Comparison of ENCODE assay signal across 10 mouse cellular contexts in the genomic region with DNA sequence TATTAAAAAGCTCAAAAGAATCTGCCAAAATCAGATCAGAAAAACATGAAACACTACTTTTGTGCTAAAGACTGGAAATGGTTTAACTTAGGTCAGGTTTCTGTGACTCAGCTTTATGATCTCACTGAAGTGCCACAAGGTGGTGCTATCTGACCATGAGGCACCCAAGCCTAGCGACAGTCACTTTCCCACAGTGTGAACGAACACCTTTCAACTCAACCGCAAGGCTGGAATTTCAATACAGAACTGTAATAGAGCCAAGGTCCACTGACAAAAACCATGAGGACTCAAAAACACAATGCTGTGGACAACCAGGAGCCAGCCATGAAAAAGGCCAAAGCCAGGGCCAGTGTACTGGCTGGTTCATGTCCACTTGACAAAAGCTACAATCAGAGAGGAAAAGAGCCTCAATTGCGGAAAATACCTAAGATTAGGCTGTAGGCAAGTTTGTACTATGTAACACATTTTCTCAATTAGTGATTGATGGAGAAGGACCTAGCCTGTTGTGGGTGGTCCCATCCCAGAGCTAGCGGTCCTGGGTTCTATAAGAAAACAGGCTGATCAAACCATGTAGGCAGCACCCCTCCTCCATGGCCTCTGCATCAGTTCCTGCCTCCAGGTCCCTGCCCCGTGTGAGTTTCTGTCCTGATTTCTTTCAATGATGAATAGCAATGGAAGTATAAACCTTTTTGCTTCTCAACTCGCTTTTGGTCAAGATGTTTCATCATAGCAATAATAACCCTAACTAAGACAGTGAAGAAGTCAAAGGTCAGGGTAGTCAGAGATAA. TPM values are rescaled to one million over a fixed set of nuclear protein-coding genes. Genes with fewer than 3 reads are reported as not detected.
DNase-seq lines count a peak whose midpoint lies in the region; ATAC-seq and TF ChIP-seq lines count a peak whose summit lies in the region.
"Had no signal": no experiment of that assay in that cellular context is flagged by ENCODE, and none has a peak within 500 bp of the region (broad histone marks: within the 10 kb centered on the region; RNA-seq: fewer than 3 reads in every experiment).

No protein-coding gene starts in this region.

- no peak overlapping the region for H3K9ac ChIP-seq in kidney, embryonic 14.5 days (ENCODE audit: low read depth, low read length)
- no peak overlapping the region for H3K9ac ChIP-seq in ES-Bruce4 (ENCODE audit: low read depth, poor library complexity, severe bottlenecking)
- no peak overlapping the region for H3K9ac ChIP-seq in limb, embryonic 14.5 days (ENCODE audit: low read depth, low read length, severe bottlenecking)
- no peak overlapping the region for H3K9ac ChIP-seq in neural tube, embryonic 11.5 days (ENCODE audit: low read length)
- H3K9ac ChIP-seq: embryonic facial prominence, embryonic 15.5 days had no signal

- no peak; the same call in 1 of the 2 replicates for ATAC-seq in kidney, embryonic 14.5 days (ENCODE audit: low FRiP score, low TSS enrichment)
- peak; percentile 55; the same call in 1 of the 2 replicates for ATAC-seq in limb, embryonic 14.5 days (ENCODE audit: low FRiP score, low read depth)
- ATAC-seq in neural tube, embryonic 11.5 days (ENCODE audit: insufficient read depth, low FRiP score, low TSS enrichment): no peak

- 40% methylated on average over 7 of the region's 7 CpGs for WGBS in kidney, adult 2 months
- 57% methylated on average over 7 of the region's 7 CpGs for WGBS in kidney, embryonic 14.5 days
- 43% methylated on average over 7 of the region's 7 CpGs for WGBS in cerebellum, adult 2 months
- WGBS in limb, embryonic 14.5 days: 56% methylated on average over 7 of the region's 7 CpGs
- WGBS in neural tube, embryonic 11.5 days: 77% methylated on average over 7 of the region's 7 CpGs

- H3K9me3 ChIP-seq in kidney, embryonic 14.5 days (ENCODE audit: control insufficient read depth, low read length): no peaks in the 10 kb centered on the region
- H3K9me3 ChIP-seq in ES-Bruce4 (replicated peaks; ENCODE audit: control insufficient read depth, insufficient read depth, low read length, poor library complexity, severe bottlenecking): no peaks in the 10 kb centered on the region
- no peaks in the 10 kb centered on the region for H3K9me3 ChIP-seq in limb, embryonic 14.5 days (ENCODE audit: control insufficient read depth, low read length)
- no peaks in the 10 kb centered on the region for H3K9me3 ChIP-seq in neural tube, embryonic 11.5 days (ENCODE audit: control insufficient read depth, low read length)
- H3K9me3 ChIP-seq: embryonic facial prominence, embryonic 15.5 days; megakaryocyte, embryonic 14.5 days had no signal

- H3K4me2 ChIP-seq in kidney, embryonic 14.5 days (replicated peaks; ENCODE audit: low read depth, low read length): no peak overlapping the region
- no peak overlapping the region for H3K4me2 ChIP-seq in limb, embryonic 14.5 days (replicated peaks; ENCODE audit: low read depth, low read length, severe bottlenecking)
- no peak overlapping the region for H3K4me2 ChIP-seq in neural tube, embryonic 11.5 days (ENCODE audit: low read depth)
- H3K4me2 ChIP-seq: embryonic facial prominence, embryonic 15.5 days had no signal

- H3K4me3 ChIP-seq in kidney, adult 2 months (ENCODE audit: insufficient read depth, low read depth, low read length): no peak overlapping the region
- no peak overlapping the region for H3K4me3 ChIP-seq in kidney, embryonic 14.5 days (ENCODE audit: low read length)
- H3K4me3 ChIP-seq in ES-Bruce4 (ENCODE audit: low read depth, low read length): no peak overlapping the region
- H3K4me3 ChIP-seq in cerebellum, adult 2 months (replicated peaks; ENCODE audit: insufficient read depth, low read depth, low read length): no peak overlapping the region
- H3K4me3 ChIP-seq in limb, embryonic 14.5 days (replicated peaks; ENCODE audit: low read length): no peak overlapping the region
- H3K4me3 ChIP-seq in neural tube, embryonic 11.5 days (ENCODE audit: low read depth, low read length): no peak overlapping the region
- H3K4me3 ChIP-seq: embryonic facial prominence, embryonic 15.5 days; megakaryocyte, embryonic 14.5 days had no signal

- DNase-seq in kidney, adult 2 months: peak; percentile 73
- peak; percentile 53 to 62 for DNase-seq in cerebellum, adult 2 months
- DNase-seq in heart, postnatal 36 days: peak; percentile 48 to 50
- DNase-seq in limb, embryonic 14.5 days (ENCODE audit: low spot score): peak; percentile 58
- peak; percentile 40 for DNase-seq in neural tube, embryonic 11.5 days (ENCODE audit: low spot score)
- no peak for DNase-seq in frontal cortex, postnatal 14 days (ENCODE audit: low spot score in 2 of 2)

- no peak for TF ChIP-seq EP300 in ES-Bruce4 (IDR thresholded peaks at IDR 0.05; ENCODE audit: insufficient read depth, low read depth, low read length)

- H3K27me3 ChIP-seq in kidney, adult 2 months (replicated peaks; ENCODE audit: control insufficient read depth, insufficient read depth, low read length): no peaks in the 10 kb centered on the region
- no peaks in the 10 kb centered on the region for H3K27me3 ChIP-seq in kidney, embryonic 14.5 days (ENCODE audit: control insufficient read depth, insufficient read depth, low read length)
- no peaks in the 10 kb centered on the region for H3K27me3 ChIP-seq in ES-Bruce4 (ENCODE audit: control insufficient read depth, insufficient read depth, low read length, poor library complexity, severe bottlenecking)
- H3K27me3 ChIP-seq in cerebellum, adult 2 months (ENCODE audit: control insufficient read depth, insufficient read depth, low read length): no peaks in the 10 kb centered on the region
- no peaks in the 10 kb centered on the region for H3K27me3 ChIP-seq in limb, embryonic 14.5 days (ENCODE audit: control insufficient read depth, insufficient read depth, low read length)
- H3K27me3 ChIP-seq in neural tube, embryonic 11.5 days (ENCODE audit: control insufficient read depth, insufficient read depth, low read length): no peaks in the 10 kb centered on the region
- H3K27me3 ChIP-seq: embryonic facial prominence, embryonic 15.5 days; megakaryocyte, embryonic 14.5 days had no signal

- TF ChIP-seq CTCF in kidney, adult 2 months (conservative IDR thresholded peaks at IDR 0.05; ENCODE audit: insufficient read depth, insufficient read length, low read depth, low read length): peak; percentile 95
- peak; percentile 74 for TF ChIP-seq CTCF in ES-Bruce4 (IDR thresholded peaks at IDR 0.05; ENCODE audit: low read depth, low read length)
- TF ChIP-seq CTCF in cerebellum, adult 2 months (IDR thresholded peaks at IDR 0.05; ENCODE audit: borderline replicate concordance, insufficient read depth, low read depth, low read length): peak; percentile 96

- no peaks in the 10 kb centered on the region for H3K4me1 ChIP-seq in kidney, adult 2 months (ENCODE audit: control insufficient read depth, insufficient read depth, low read length)
- H3K4me1 ChIP-seq in kidney, embryonic 14.5 days (ENCODE audit: control insufficient read depth, insufficient read depth, low read length): no peaks in the 10 kb centered on the region
- peaks cover 1% of the 10 kb centered on the region for H3K4me1 ChIP-seq in ES-Bruce4 (ENCODE audit: control insufficient read depth, insufficient read depth, low read length)
- H3K4me1 ChIP-seq in cerebellum, adult 2 months (ENCODE audit: control insufficient read depth, insufficient read depth, low read length): peaks cover 2% of the 10 kb centered on the region; the same call in 1 of the 2 replicates
- H3K4me1 ChIP-seq in limb, embryonic 14.5 days (ENCODE audit: control insufficient read depth, insufficient read depth, low read length): no peaks in the 10 kb centered on the region
- H3K4me1 ChIP-seq in neural tube, embryonic 11.5 days (ENCODE audit: control insufficient read depth, insufficient read depth, low read length): no peaks in the 10 kb centered on the region

- TF ChIP-seq POLR2A in kidney, adult 2 months (IDR thresholded peaks at IDR 0.05; ENCODE audit: low read depth, low read length): no peak
- no peak for TF ChIP-seq POLR2A in ES-Bruce4 (IDR thresholded peaks at IDR 0.05; ENCODE audit: insufficient read depth, low read length)
- TF ChIP-seq POLR2A in cerebellum, adult 2 months (IDR thresholded peaks at IDR 0.05; ENCODE audit: borderline replicate concordance, insufficient read depth, low read length): no peak
- no peak for TF ChIP-seq POLR2A in limb, embryonic 14.5 days (IDR thresholded peaks at IDR 0.05; ENCODE audit: borderline replicate concordance, extremely low read depth, insufficient read depth, insufficient read length)

- H3K36me3 ChIP-seq in kidney, adult 2 months (ENCODE audit: control insufficient read depth, insufficient read depth, low read length): peaks cover 9% of the 10 kb centered on the region
- H3K36me3 ChIP-seq in kidney, embryonic 14.5 days (ENCODE audit: control insufficient read depth, insufficient read depth, low read length): peaks cover 73% of the 10 kb centered on the region
- H3K36me3 ChIP-seq in ES-Bruce4 (ENCODE audit: control insufficient read depth, insufficient read depth, low read length, poor library complexity, severe bottlenecking): peaks cover 77% of the 10 kb centered on the region
- H3K36me3 ChIP-seq in limb, embryonic 14.5 days (ENCODE audit: control insufficient read depth, insufficient read depth, low read length): peaks cover 86% of the 10 kb centered on the region
- H3K36me3 ChIP-seq in neural tube, embryonic 11.5 days (ENCODE audit: control insufficient read depth, insufficient read depth, low read length): peaks cover 6% of the 10 kb centered on the region

- intact Hi-C loops in heart, postnatal 36 days (cut with DNase I): loop anchor here (2.0 kb wide), 2 partner anchors 45 to 81 kb away; a partner anchor contains a TSS

- H3K27ac ChIP-seq in kidney, adult 2 months (ENCODE audit: insufficient read depth, low read depth, low read length): no peak overlapping the region
- no peak overlapping the region for H3K27ac ChIP-seq in kidney, embryonic 14.5 days (ENCODE audit: low read depth, low read length)
- H3K27ac ChIP-seq in ES-Bruce4 (ENCODE audit: insufficient read depth, low read length): no peak overlapping the region
- H3K27ac ChIP-seq in cerebellum, adult 2 months (ENCODE audit: insufficient read depth, low read length): no peak overlapping the region
- no peak overlapping the region for H3K27ac ChIP-seq in limb, embryonic 14.5 days (replicated peaks; ENCODE audit: low read depth, low read length)
- no peak overlapping the region for H3K27ac ChIP-seq in neural tube, embryonic 11.5 days (ENCODE audit: low read depth, low read length)
- H3K27ac ChIP-seq: embryonic facial prominence, embryonic 15.5 days had no signal

RNA-seq across cellular contexts. Expression of a gene that starts 18.1 kb away (rescaled TPM):
- polyA plus RNA-seq in kidney, adult 2 months (2012; rRNA removed): 5.0 and 5.5 TPM in 2 replicates
- 7.3 and 8.7 TPM in 2 replicates for polyA plus RNA-seq in kidney, embryonic 14.5 days (2014; fragmentation: Nextera tagmentation; extraction: Ambion mirVana)
- polyA plus RNA-seq in ES-Bruce4 (2011; ENCODE audit: insufficient read depth, insufficient read length, low read depth, missing spikeins): 5.5 and 6.0 TPM in 2 replicates
- polyA plus RNA-seq in cerebellum, adult 2 months (2012; rRNA removed): 1.6 and 2.0 TPM in 2 replicates
- total RNA-seq in heart, postnatal 36 days (2021): 1 to 10 TPM; 2.4 to 3.6 TPM
- polyA plus RNA-seq in limb, embryonic 14.5 days (2012; rRNA removed): 7.1 and 8.5 TPM in 2 replicates
- polyA plus RNA-seq in limb, embryonic 14.5 days (2014; fragmentation: Nextera tagmentation; extraction: Ambion mirVana): 8.9 and 10.9 TPM in 2 replicates
- 2.1 and 2.6 TPM in 2 replicates for polyA plus RNA-seq in neural tube, embryonic 11.5 days (2014; fragmentation: Nextera tagmentation; extraction: Ambion mirVana)

RNA-seq across cellular contexts. Expression of a gene that starts 21.2 kb away (rescaled TPM):
- polyA plus RNA-seq in kidney, adult 2 months (2012; rRNA removed): 40.4 and 51.0 TPM in 2 replicates
- 141 and 281 TPM in 2 replicates for polyA plus RNA-seq in kidney, embryonic 14.5 days (2014; fragmentation: Nextera tagmentation; extraction: Ambion mirVana)
- polyA plus RNA-seq in ES-Bruce4 (2011; ENCODE audit: insufficient read depth, insufficient read length, low read depth, missing spikeins): 456 and 495 TPM in 2 replicates
- polyA plus RNA-seq in cerebellum, adult 2 months (2012; rRNA removed): 122 TPM in 2 replicates
- total RNA-seq in heart, postnatal 36 days (2021): 100 to 1,000 TPM; 119 to 123 TPM
- polyA plus RNA-seq in limb, embryonic 14.5 days (2012; rRNA removed): 168 and 191 TPM in 2 replicates
- polyA plus RNA-seq in limb, embryonic 14.5 days (2014; fragmentation: Nextera tagmentation; extraction: Ambion mirVana): 204 and 229 TPM in 2 replicates
- 197 and 217 TPM in 2 replicates for polyA plus RNA-seq in neural tube, embryonic 11.5 days (2014; fragmentation: Nextera tagmentation; extraction: Ambion mirVana)

RNA-seq across cellular contexts. Expression of a gene that starts 33.8 kb away (rescaled TPM):
- polyA plus RNA-seq in kidney, adult 2 months (2012; rRNA removed): 68.8 and 101 TPM in 2 replicates
- polyA plus RNA-seq in kidney, embryonic 14.5 days (2014; fragmentation: Nextera tagmentation; extraction: Ambion mirVana): 96.1 and 124 TPM in 2 replicates
- 13.6 and 15.9 TPM in 2 replicates for polyA plus RNA-seq in ES-Bruce4 (2011; ENCODE audit: insufficient read depth, insufficient read length, low read depth, missing spikeins)
- 9.0 and 9.2 TPM in 2 replicates for polyA plus RNA-seq in cerebellum, adult 2 months (2012; rRNA removed)
- 10 to 100 TPM; 15.7 to 16.2 TPM for total RNA-seq in heart, postnatal 36 days (2021)
- polyA plus RNA-seq in limb, embryonic 14.5 days (2012; rRNA removed): 120 and 155 TPM in 2 replicates
- polyA plus RNA-seq in limb, embryonic 14.5 days (2014; fragmentation: Nextera tagmentation; extraction: Ambion mirVana): 101 and 106 TPM in 2 replicates
- polyA plus RNA-seq in neural tube, embryonic 11.5 days (2014; fragmentation: Nextera tagmentation; extraction: Ambion mirVana): 42.5 and 43.4 TPM in 2 replicates

Comparison
In these comparisons a context has a peak if more than half of its experiments do, and no peak if none do; other contexts are left out.
1. DNase-seq: peak in kidney, adult 2 months (single experiment), cerebellum, adult 2 months (2 of 2), heart, postnatal 36 days (2 of 2), limb, embryonic 14.5 days (single experiment) and neural tube, embryonic 11.5 days (single experiment); none in frontal cortex, postnatal 14 days (0 of 2).
2. Peak in every context shown above with its lines, with median percentiles within 50 percentile points of each other: CTCF ChIP-seq.